Mouse (Mus musculus): ENCODE results near the gene Ncstn.
A peak's percentile ranks its signal among the peaks of the same experiment; 100 is the strongest.

Ncstn gene

GRCm38 (mm10) chr1:172099325-172100033, 16.9 kb upstream of the Ncstn start:
- no peak; the same call in 1 of the 2 replicates for TF ChIP-seq GATA4 (IDR thresholded peaks at IDR 0.05; ENCODE audit: insufficient replicate concordance, low read length)

DNA sequence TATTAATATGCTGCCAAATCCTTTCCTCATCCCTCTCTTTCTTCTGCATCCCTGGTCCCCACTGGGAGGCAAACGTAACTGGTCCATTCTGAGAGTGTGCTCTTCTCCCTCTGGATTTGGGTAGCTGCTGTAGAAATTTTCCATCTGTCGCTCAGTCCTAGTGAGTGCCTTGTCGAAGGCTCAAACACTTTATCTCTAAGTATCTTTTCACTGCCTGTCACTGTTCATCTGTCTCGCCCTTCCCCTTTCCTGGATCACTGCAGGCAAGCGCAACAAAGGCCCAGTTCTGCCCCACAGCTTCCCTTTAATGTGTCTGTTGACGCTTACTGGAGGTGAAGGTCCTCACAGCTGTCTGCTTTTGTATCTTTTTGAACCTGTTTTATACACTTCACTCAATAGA, 12.6 kb upstream of the Ncstn start:
- TF ChIP-seq GATA4 (IDR thresholded peaks at IDR 0.05; ENCODE audit: insufficient replicate concordance, low read length), result no peak

DNA sequence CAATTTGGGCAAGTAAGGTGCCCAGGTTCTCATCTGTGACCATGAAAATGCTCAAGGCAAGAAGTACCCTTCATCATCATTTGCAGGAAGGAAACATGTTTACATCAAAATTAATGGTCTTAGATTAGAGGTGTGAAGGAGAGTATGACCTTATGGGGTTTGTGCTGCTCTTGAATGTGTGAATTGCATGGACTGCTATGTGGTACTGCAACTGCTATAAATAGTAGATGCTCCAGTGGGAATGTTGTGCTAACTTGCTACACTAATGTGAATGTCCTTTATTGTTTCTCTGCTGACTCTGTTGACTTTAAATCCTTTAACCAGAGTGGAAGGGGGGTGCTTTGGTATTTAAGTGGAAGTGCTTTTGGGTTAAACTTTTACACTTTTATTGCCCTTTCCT, 11.7 kb upstream of the Ncstn start:
- no peak for TF ChIP-seq GATA4 (IDR thresholded peaks at IDR 0.05; ENCODE audit: insufficient replicate concordance, low read length)

DNA sequence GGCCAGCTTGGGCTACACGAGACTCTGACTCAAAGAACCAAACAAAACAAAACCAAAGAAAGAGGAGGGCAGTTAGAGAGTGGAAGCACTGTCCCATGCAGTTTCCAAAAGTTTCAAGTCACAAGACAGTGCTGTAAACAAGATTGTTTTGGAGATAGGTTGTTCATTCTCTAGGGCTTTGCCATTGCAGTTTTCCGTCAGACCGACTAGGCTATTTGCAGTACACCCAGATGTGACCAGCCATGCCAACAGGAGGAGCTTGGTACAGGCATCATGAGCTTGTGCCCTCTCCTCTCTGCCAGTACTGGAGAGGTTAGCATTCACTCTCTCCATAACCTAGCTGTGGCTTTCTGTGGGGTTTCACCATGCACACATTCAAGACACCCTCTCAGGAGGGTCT, 10.9 kb upstream of the Ncstn start:
- TF ChIP-seq GATA4 (IDR thresholded peaks at IDR 0.05; ENCODE audit: insufficient replicate concordance, low read length), result no peak

DNA sequence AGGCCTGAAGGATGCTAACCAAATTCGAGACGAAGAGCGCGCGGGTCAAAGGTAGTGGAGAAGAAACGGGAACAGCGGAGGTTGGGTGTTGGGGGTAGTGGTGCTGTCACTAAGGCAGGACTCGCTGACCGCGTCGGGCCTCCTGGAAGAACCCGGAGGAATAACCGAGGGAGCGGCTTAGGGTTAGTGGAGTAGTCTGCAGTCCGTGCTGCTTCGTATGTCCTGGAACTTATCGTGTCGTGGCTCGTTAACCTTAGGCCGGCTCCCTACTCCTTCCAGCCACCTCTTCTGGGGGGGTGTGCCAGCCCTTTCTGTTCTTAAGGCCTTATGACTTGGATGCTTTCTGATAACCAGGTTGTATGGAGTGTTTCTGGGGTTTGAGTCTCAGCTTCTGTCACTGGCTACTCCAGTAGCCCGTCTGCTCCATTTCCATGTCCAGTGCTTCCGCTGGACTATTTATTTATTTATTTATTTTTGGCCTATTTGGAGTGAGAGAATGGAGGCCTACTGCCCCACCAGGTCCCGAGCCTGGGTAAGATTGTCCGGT, 377 bp upstream of the Ncstn start:
- TF ChIP-seq GATA4 (IDR thresholded peaks at IDR 0.05; ENCODE audit: insufficient replicate concordance, low read length), result no peak

DNA sequence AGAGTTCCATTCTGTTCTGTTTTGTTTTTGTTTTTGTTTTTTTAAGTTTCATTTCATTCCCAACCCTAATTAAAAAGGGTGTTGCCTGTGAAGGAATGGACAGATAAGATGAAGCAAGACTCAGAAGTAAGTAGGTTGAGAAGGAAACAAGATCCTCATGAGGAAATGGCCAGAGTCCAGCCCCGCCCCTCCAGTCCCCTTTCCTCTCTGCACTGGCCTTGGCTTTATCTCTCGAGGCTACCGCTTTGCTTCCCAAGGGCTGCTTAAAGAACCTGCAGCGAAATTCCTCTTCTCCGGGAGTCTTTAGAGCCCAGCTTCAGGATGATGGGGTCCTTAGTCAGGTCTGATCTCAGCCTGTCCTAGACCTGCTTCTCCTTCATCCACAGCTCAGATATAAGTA, 4.6 kb downstream of the Ncstn start:
- peak; percentile 62; the same call in 1 of the 2 replicates for TF ChIP-seq GATA4 (IDR thresholded peaks at IDR 0.05; ENCODE audit: insufficient replicate concordance, low read length)

GRCm38 (mm10) chr1:172072604-172073003, 10.0 kb downstream of the Ncstn start:
- TF ChIP-seq GATA4 (IDR thresholded peaks at IDR 0.05; ENCODE audit: insufficient replicate concordance, low read length), result no peak

DNA sequence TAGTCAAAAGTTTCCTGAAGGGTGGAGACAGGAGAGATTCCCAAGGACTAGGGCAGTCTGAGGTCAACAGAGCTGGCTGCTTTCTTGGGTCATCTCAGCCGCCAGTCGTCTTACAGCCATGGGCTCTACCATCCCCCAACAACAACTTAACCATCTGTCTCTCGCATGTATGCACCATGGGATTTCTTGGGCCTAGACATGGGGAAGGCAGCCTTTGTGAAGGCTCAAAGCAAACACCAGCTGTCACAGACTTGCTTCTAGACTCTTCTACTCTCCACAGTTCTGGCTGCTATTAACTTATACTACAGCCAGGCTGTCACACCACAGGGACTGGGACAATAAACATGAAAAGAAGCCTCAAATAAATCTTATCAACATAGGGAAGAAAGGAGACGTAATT, 11.0 kb downstream of the Ncstn start:
- TF ChIP-seq GATA4 (IDR thresholded peaks at IDR 0.05; ENCODE audit: insufficient replicate concordance, low read length), result no peak

GRCm38 (mm10) chr1:172070227-172070626, 12.4 kb downstream of the Ncstn start:
- TF ChIP-seq GATA4 (IDR thresholded peaks at IDR 0.05; ENCODE audit: insufficient replicate concordance, low read length), result no peak

GRCm38 (mm10) chr1:172064613-172065141, 17.9 kb downstream of the Ncstn start:
- no peak for TF ChIP-seq GATA4 (IDR thresholded peaks at IDR 0.05; ENCODE audit: insufficient replicate concordance, low read length)

DNA sequence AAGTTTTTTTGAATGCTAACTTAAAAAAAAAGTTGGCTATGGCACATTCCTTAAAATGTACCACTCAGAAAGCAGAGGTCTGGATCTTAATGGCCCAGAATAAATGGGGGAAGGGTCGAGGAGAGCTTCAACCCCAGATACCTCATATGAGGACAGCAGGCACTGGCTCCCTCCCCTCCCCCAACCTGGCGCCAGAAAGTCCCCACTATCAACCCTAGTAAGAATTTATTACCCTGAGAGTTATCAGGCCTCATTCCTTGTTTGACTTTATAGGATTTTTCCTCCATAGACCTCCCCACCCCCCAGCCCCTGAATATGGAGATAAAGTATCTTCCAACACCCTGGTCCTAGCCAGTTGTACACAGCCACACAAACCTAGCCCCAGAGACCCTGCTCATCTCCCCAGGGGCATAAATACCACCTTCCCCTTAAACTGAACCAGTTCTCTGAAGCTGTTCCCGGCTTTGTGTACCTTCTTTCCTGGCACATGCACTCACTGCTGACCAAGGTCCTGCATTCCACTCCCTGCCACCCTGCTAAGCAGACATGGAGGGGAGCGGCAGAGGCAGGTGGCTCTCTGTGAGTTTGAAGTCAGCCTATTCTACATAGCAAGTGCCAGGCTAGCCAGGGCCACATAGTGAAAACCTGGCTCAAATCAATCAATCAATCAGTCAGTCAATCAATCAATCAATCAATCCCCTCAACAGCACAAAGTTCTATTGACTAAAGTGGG, 19.1 kb downstream of the Ncstn start:
- TF ChIP-seq GATA4 (IDR thresholded peaks at IDR 0.05; ENCODE audit: insufficient replicate concordance, low read length), result no peak

GRCm38 (mm10) chr1:172062101-172062500, 20.5 kb downstream of the Ncstn start:
- TF ChIP-seq GATA4 (IDR thresholded peaks at IDR 0.05; ENCODE audit: insufficient replicate concordance, low read length), result no peak

DNA sequence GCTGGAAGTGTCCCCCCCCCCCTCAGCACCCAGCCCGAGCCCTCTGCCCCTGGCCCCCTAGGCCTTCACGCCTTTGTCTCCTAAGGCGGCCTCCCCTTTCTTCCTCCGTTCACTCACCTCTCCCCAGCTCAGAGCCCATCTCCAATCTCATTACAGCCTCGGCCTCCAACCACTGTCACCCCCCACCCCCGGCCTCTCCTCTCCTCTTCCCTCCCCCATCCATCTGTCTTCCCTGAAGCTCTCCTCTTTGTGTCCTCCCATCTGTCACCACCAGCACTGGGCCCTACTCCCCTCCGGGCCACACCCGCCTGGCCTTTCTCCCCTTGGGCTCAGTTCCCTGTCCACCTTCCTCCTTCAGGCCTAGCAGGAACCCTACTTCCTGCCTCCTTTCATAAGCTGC, 21.4 kb downstream of the Ncstn start:
- no peak for TF ChIP-seq GATA4 (IDR thresholded peaks at IDR 0.05; ENCODE audit: insufficient replicate concordance, low read length)

DNA sequence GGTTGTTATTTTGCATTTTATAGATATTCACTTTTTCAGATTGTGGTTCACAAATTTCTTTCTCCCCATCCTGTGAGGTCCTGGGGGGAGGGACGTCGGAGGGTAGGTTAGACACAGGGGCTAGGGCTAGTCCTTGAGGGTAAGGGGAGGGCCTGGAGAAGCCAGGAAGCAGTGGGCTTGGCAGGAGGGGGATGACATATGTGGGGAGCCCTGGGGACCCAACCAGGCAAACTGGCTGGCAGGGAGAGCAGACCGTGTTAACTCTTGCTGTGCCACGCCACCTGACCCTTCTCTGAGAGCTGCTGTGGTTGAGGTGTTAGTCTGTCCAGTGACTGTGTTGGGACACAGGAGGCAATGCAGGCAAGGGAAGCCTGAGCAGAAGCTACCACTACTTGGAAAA, 21.9 kb downstream of the Ncstn start:
- TF ChIP-seq GATA4 (IDR thresholded peaks at IDR 0.05; ENCODE audit: insufficient replicate concordance, low read length), result no peak

GRCm38 (mm10) chr1:172058874-172059273, 23.7 kb downstream of the Ncstn start:
- no peak for TF ChIP-seq GATA4 (IDR thresholded peaks at IDR 0.05; ENCODE audit: insufficient replicate concordance, low read length)

- no peak for TF ChIP-seq GATA4 (IDR thresholded peaks at IDR 0.05; ENCODE audit: insufficient replicate concordance, low read length)
These were observed 24.3 kb downstream of the Ncstn start for GRCm38 (mm10) chr1:172058321-172058720.
